Mouse (Mus musculus): ENCODE data around the gene Lgr6.

The Lgr6 gene

GRCm38 (mm10) chr1:135079021-135079420, 26.1 kb downstream of the Lgr6 start:
- DNase-seq (ENCODE audit: extremely low spot score): no peak

GRCm38 (mm10) chr1:135076470-135076869, 28.6 kb downstream of the Lgr6 start:
- no peak for DNase-seq (ENCODE audit: extremely low spot score)

- no peak for DNase-seq (ENCODE audit: extremely low spot score)
Observed at GRCm38 (mm10) chr1:135075270-135075669, 29.8 kb downstream of the Lgr6 start.

- no peak for DNase-seq (ENCODE audit: extremely low spot score)
Observed at GRCm38 (mm10) chr1:135072643-135073042, 32.4 kb downstream of the Lgr6 start.

GRCm38 (mm10) chr1:135069841-135070240, 35.2 kb downstream of the Lgr6 start:
- no peak for DNase-seq (ENCODE audit: extremely low spot score)

- no peak for DNase-seq (ENCODE audit: extremely low spot score)
Observed at GRCm38 (mm10) chr1:135064525-135064924, 40.6 kb downstream of the Lgr6 start.

- DNase-seq (ENCODE audit: extremely low spot score): no peak
Observed at GRCm38 (mm10) chr1:135062936-135063335, 42.1 kb downstream of the Lgr6 start.

GRCm38 (mm10) chr1:135061300-135061699, 43.8 kb downstream of the Lgr6 start:
- DNase-seq (ENCODE audit: extremely low spot score): no peak

GRCm38 (mm10) chr1:135060174-135060573, 44.9 kb downstream of the Lgr6 start:
- no peak for DNase-seq (ENCODE audit: extremely low spot score)

GRCm38 (mm10) chr1:135056901-135057300, 48.2 kb downstream of the Lgr6 start:
- no peak for DNase-seq (ENCODE audit: extremely low spot score)

GRCm38 (mm10) chr1:135054121-135054520, 51.0 kb downstream of the Lgr6 start:
- DNase-seq (ENCODE audit: extremely low spot score): no peak

GRCm38 (mm10) chr1:135044439-135044838, 60.6 kb downstream of the Lgr6 start:
- DNase-seq (ENCODE audit: extremely low spot score): no peak

- DNase-seq (ENCODE audit: extremely low spot score): no peak
Observed at GRCm38 (mm10) chr1:135036297-135036696, 68.8 kb downstream of the Lgr6 start.

GRCm38 (mm10) chr1:135032658-135033057, 72.4 kb downstream of the Lgr6 start:
- DNase-seq (ENCODE audit: extremely low spot score): no peak

GRCm38 (mm10) chr1:135030121-135030520, 75.0 kb downstream of the Lgr6 start:
- DNase-seq (ENCODE audit: extremely low spot score): no peak

- DNase-seq (ENCODE audit: extremely low spot score): no peak
Observed at GRCm38 (mm10) chr1:135026275-135026674, 78.8 kb downstream of the Lgr6 start.

GRCm38 (mm10) chr1:135023583-135023982, 81.5 kb downstream of the Lgr6 start:
- no peak for DNase-seq (ENCODE audit: extremely low spot score)

GRCm38 (mm10) chr1:135021936-135022335, 83.1 kb downstream of the Lgr6 start:
- DNase-seq (ENCODE audit: extremely low spot score): no peak

GRCm38 (mm10) chr1:135020970-135021369, 84.1 kb downstream of the Lgr6 start:
- no peak for DNase-seq (ENCODE audit: extremely low spot score)

- no peak for DNase-seq (ENCODE audit: extremely low spot score)
Observed at GRCm38 (mm10) chr1:135020281-135020940, 84.7 kb downstream of the Lgr6 start.

- no peak for DNase-seq (ENCODE audit: extremely low spot score)
Observed at GRCm38 (mm10) chr1:135019775-135020167, 85.3 kb downstream of the Lgr6 start.

- no peak for DNase-seq (ENCODE audit: extremely low spot score)
Observed at GRCm38 (mm10) chr1:135019087-135019774, 85.8 kb downstream of the Lgr6 start.

- DNase-seq (ENCODE audit: extremely low spot score): no peak
Observed at GRCm38 (mm10) chr1:135017656-135018015, 87.4 kb downstream of the Lgr6 start.

Data from embryo, embryonic 9.5 days (tissue).